Mouse (Mus musculus) left cerebral cortex, adult 18-20 months (tissue): Measurements from ENCODE around the gene Alg14. TPM values are rescaled to one million over a fixed set of nuclear protein-coding genes. Genes with fewer than 3 reads are reported as not detected.

Source experiments
- DNase-seq, 2 experiments: peaks; one replicate each; pipeline ENCODE4 v3.0.0; 2021 to 2022; ENCODE audit warnings: low spot score in 2 of 2, mixed read lengths in 1 of 2
- total RNA-seq, 2 experiments: library from RNA; stranded (reverse); gene quantifications; 2 replicates each; pipeline ENCODE4 v1.2.3; 2021

The Alg14 gene
- total RNA-seq, 2 experiments from 2014 or later: 12.1 to 14.4 TPM

GRCm38 (mm10) chr3:121330244-121330646 lies 38.7 kb downstream of the Alg14 start:
- DNase-seq: no peak

GRCm38 (mm10) chr3:121336234-121336890 lies 44.8 kb downstream of the Alg14 start:
- no peak for DNase-seq

- DNase-seq: no peak
These were observed 47.1 kb downstream of the Alg14 start for GRCm38 (mm10) chr3:121338687-121339086.

GRCm38 (mm10) chr3:121340321-121340761 lies 48.8 kb downstream of the Alg14 start:
- no peak for DNase-seq

GRCm38 (mm10) chr3:121343224-121343623 lies 51.7 kb downstream of the Alg14 start:
- no peak for DNase-seq

GRCm38 (mm10) chr3:121344056-121344945 lies 52.7 kb downstream of the Alg14 start:
- DNase-seq: no peak

GRCm38 (mm10) chr3:121344951-121345642 lies 53.5 kb downstream of the Alg14 start:
- DNase-seq: no peak

- no peak for DNase-seq
These were observed 54.0 kb downstream of the Alg14 start for GRCm38 (mm10) chr3:121345643-121346000.

- no peak for DNase-seq
These were observed 55.1 kb downstream of the Alg14 start for GRCm38 (mm10) chr3:121346507-121347267.

GRCm38 (mm10) chr3:121348792-121349191 lies 57.2 kb downstream of the Alg14 start:
- DNase-seq: no peak

- DNase-seq: no peak
These were observed 58.0 kb downstream of the Alg14 start for GRCm38 (mm10) chr3:121349334-121350169.

GRCm38 (mm10) chr3:121351257-121351656 lies 59.7 kb downstream of the Alg14 start:
- DNase-seq: no peak

GRCm38 (mm10) chr3:121354281-121354680 lies 62.7 kb downstream of the Alg14 start:
- DNase-seq: no peak

- no peak for DNase-seq
These were observed 63.4 kb downstream of the Alg14 start for GRCm38 (mm10) chr3:121354861-121355470.

GRCm38 (mm10) chr3:121355569-121355968 lies 64.0 kb downstream of the Alg14 start:
- no peak for DNase-seq

- DNase-seq: no peak
These were observed 64.5 kb downstream of the Alg14 start for GRCm38 (mm10) chr3:121356111-121356510.

GRCm38 (mm10) chr3:121357030-121357429 lies 65.5 kb downstream of the Alg14 start:
- no peak for DNase-seq

GRCm38 (mm10) chr3:121358285-121358684 lies 66.7 kb downstream of the Alg14 start:
- DNase-seq: no peak

GRCm38 (mm10) chr3:121358850-121359249 lies 67.3 kb downstream of the Alg14 start:
- no peak for DNase-seq

GRCm38 (mm10) chr3:121359272-121359671 lies 67.7 kb downstream of the Alg14 start:
- DNase-seq: no peak
